Mouse (Mus musculus) cortical plate, adult 2 months (tissue): ENCODE data around the gene Olfr1052.

ENCODE experiments used
- CTCF ChIP-seq: fragments of 200-500 bp; IDR thresholded peaks from 2 replicates; pipeline ENCODE4 v1.5.1; 2011; ENCODE audit warnings: mild to moderate bottlenecking, control low read depth, low read length; ENCODE audit not compliant: insufficient read depth; ENCODE audit errors: extremely low read depth
- POLR2A ChIP-seq: fragments of 200-500 bp; IDR thresholded peaks from 2 replicates; pipeline ENCODE4 v1.6.1; 2011; ENCODE audit warnings: mild to moderate bottlenecking, low read length, control low read depth; ENCODE audit not compliant: insufficient read depth; ENCODE audit errors: extremely low read depth

DNA sequence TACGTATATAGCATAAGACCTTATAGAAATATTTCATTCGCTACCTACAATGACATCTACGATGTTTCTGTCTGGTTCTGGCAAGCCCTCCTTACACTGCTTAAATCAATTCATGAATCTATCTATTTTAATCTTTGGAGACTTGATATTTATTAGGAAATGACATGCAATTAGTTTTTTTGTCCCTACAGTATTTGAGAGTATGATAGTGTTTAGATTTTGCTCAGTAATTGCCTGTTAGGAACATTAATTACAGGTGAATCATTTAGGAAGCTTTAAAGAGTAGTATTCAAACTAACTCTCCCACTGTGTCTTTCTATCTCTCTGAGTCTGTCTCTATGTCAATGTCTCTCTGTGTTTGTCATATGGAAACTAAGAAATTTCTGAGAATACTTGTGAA, 43.1 kb downstream of the Olfr1052 start, which contains the start of gene Olfr1054:
- no peak for TF ChIP-seq POLR2A
- no peak for TF ChIP-seq CTCF
